Comparison of ENCODE assay signal across 8 mouse cellular contexts in the genomic region with DNA sequence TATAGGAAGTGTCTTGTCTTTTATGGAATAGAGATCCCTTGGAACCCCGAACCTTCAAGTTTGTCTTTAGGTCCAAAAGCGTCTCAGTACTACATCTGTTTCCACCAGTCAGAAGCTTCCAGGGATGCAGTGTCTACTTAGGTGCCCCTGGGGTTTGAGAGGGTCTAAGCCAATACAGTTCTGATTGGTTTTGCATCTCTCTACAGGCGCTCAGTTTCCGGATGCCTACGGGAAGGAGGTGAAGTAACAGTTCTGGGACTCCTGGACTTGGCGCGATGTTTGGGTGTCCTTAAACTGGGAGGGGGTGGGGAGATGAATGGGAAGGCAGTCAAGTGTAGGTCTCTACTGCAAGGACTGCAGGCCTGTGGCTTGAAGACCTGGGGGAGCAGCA. TPM values are rescaled to one million over a fixed set of nuclear protein-coding genes. Genes with fewer than 3 reads are reported as not detected.
A peak's percentile ranks its signal among the peaks of the same experiment; 100 is the strongest.
DNase-seq lines count a peak whose midpoint lies in the region; ATAC-seq and TF ChIP-seq lines count a peak whose summit lies in the region.

No protein-coding gene starts in this region.

- H3K36me3 ChIP-seq in kidney, postnatal 0 days (ENCODE audit: insufficient read depth, low read length), result no peaks in the 10 kb centered on the region
- 0 out of 2 replicates have a peak, but pooled peaks cover 2% of the 10 kb centered on the region for H3K36me3 ChIP-seq in intestine, embryonic 14.5 days (ENCODE audit: control insufficient read depth, insufficient read depth, low read length)
- no peaks in the 10 kb centered on the region; the same call in 1 of the 2 replicates for H3K36me3 ChIP-seq in midbrain, embryonic 11.5 days (ENCODE audit: control insufficient read depth, insufficient read depth, low read length)

- no peak for ATAC-seq in kidney, postnatal 0 days (replicated peaks; ENCODE audit: low FRiP score, low read depth)
- peak; percentile 2; the same call in 1 of the 2 replicates for ATAC-seq in intestine, embryonic 14.5 days (replicated peaks; ENCODE audit: low FRiP score, low TSS enrichment, low read depth)
- ATAC-seq in midbrain, embryonic 11.5 days (ENCODE audit: low FRiP score), result no peak

- TF ChIP-seq CTCF in kidney, postnatal 0 days (IDR thresholded peaks at IDR 0.05; ENCODE audit: low read depth), result no peak

- peak overlapping the region; percentile 59 for H3K4me3 ChIP-seq in kidney, postnatal 0 days (replicated peaks; ENCODE audit: low read depth, low read length)
- H3K4me3 ChIP-seq in intestine, embryonic 14.5 days (ENCODE audit: low read depth, low read length), result peak overlapping the region; percentile 79
- H3K4me3 ChIP-seq in midbrain, embryonic 11.5 days (ENCODE audit: low read depth, low read length), result peak overlapping the region; percentile 62

- peak overlapping the region; percentile 97 for H3K4me2 ChIP-seq in kidney, postnatal 0 days (ENCODE audit: low read length)
- H3K4me2 ChIP-seq in intestine, embryonic 14.5 days (ENCODE audit: low read length), result peak overlapping the region; percentile 68
- peak overlapping the region; percentile 87 for H3K4me2 ChIP-seq in midbrain, embryonic 11.5 days

- DNase-seq in kidney, postnatal 0 days (ENCODE audit: low spot score), result peak; percentile 54
- no peak for DNase-seq in kidney, postnatal 4 days
- DNase-seq in c-Kit-positive CD71-positive TER-119-positive erythroid progenitor cells, embryonic 14.5 days (ENCODE audit: low spot score), result peak; percentile 38
- no peak for DNase-seq in intestine, embryonic 14.5 days (ENCODE audit: low spot score)
- no peak for DNase-seq in midbrain, embryonic 11.5 days (ENCODE audit: low spot score, missing footprints)
- DNase-seq in left cerebral cortex, postnatal 14 days (ENCODE audit: low spot score in 2 of 2), result no peak
- no peak for DNase-seq in urinary bladder, postnatal 4 days (ENCODE audit: low spot score in 2 of 2)
- DNase-seq in right cerebral cortex, postnatal 10 days (ENCODE audit: low spot score in 2 of 2), result no peak

- H3K9me3 ChIP-seq in kidney, postnatal 0 days (replicated peaks; ENCODE audit: low read length), result no peaks in the 10 kb centered on the region
- no peaks in the 10 kb centered on the region for H3K9me3 ChIP-seq in intestine, embryonic 14.5 days (ENCODE audit: control insufficient read depth, low read length)
- no peaks in the 10 kb centered on the region for H3K9me3 ChIP-seq in midbrain, embryonic 11.5 days (ENCODE audit: control insufficient read depth, low read length)

- H3K27ac ChIP-seq in kidney, postnatal 0 days, result peak overlapping the region; percentile 93
- H3K27ac ChIP-seq in intestine, embryonic 14.5 days (ENCODE audit: low read depth), result peak overlapping the region; percentile 83
- peak overlapping the region; percentile 31; the same call in 1 of the 2 replicates for H3K27ac ChIP-seq in midbrain, embryonic 11.5 days (ENCODE audit: low read depth, low read length)

- H3K27me3 ChIP-seq in kidney, postnatal 0 days (ENCODE audit: insufficient read depth, low read length), result no peaks in the 10 kb centered on the region
- no peaks in the 10 kb centered on the region for H3K27me3 ChIP-seq in intestine, embryonic 14.5 days (replicated peaks; ENCODE audit: control insufficient read depth, insufficient read depth, low read length)
- H3K27me3 ChIP-seq in midbrain, embryonic 11.5 days (ENCODE audit: control insufficient read depth, insufficient read depth, low read length), result peaks cover 4% of the 10 kb centered on the region; the same call in 1 of the 2 replicates

- intact Hi-C loops in left cerebral cortex, postnatal 14 days (cut with DNase I), result loop anchor here (5.0 kb wide), 1 partner anchor 81 kb away; the partner anchor contains the start of gene Polr2a

- H3K4me1 ChIP-seq in kidney, postnatal 0 days (replicated peaks; ENCODE audit: insufficient read depth, low read length), result peaks cover 26% of the 10 kb centered on the region
- H3K4me1 ChIP-seq in intestine, embryonic 14.5 days (replicated peaks; ENCODE audit: control insufficient read depth, insufficient read depth, low read length), result peaks cover 29% of the 10 kb centered on the region
- H3K4me1 ChIP-seq in midbrain, embryonic 11.5 days (ENCODE audit: control insufficient read depth, insufficient read depth, low read length), result peaks cover 33% of the 10 kb centered on the region

- WGBS in kidney, postnatal 0 days, result 3% methylated on average over 7 of the region's 7 CpGs
- WGBS in intestine, embryonic 14.5 days, result 1% methylated on average over 7 of the region's 7 CpGs
- 2% methylated on average over 7 of the region's 7 CpGs for WGBS in midbrain, embryonic 11.5 days

- peak overlapping the region; percentile 75 for H3K9ac ChIP-seq in kidney, postnatal 0 days (ENCODE audit: low read depth, low read length)
- peak overlapping the region; percentile 64 for H3K9ac ChIP-seq in intestine, embryonic 14.5 days (ENCODE audit: low read length)
- peak overlapping the region; percentile 56 for H3K9ac ChIP-seq in midbrain, embryonic 11.5 days (ENCODE audit: low read length)

RNA-seq across cellular contexts. Expression of gene Tmem256, which starts 0.4 kb away (rescaled TPM):
- 485 and 528 TPM in 2 replicates for polyA plus RNA-seq in kidney, postnatal 0 days (2015; fragmentation: Nextera tagmentation; extraction: Ambion mirVana)
- 436 and 455 TPM in 2 replicates for polyA plus RNA-seq in intestine, embryonic 14.5 days (2014; fragmentation: Nextera tagmentation; extraction: Ambion mirVana)
- 285 and 287 TPM in 2 replicates for polyA plus RNA-seq in midbrain, embryonic 11.5 days (2014; fragmentation: Nextera tagmentation; extraction: Ambion mirVana)
- 100 to 1,000 TPM; 160 to 167 TPM for total RNA-seq in left cerebral cortex, postnatal 14 days (2021)

RNA-seq across cellular contexts. Expression of gene Nlgn2, which starts 1.1 kb away (rescaled TPM):
- polyA plus RNA-seq in kidney, postnatal 0 days (2015; fragmentation: Nextera tagmentation; extraction: Ambion mirVana), result 4.1 and 4.7 TPM in 2 replicates
- polyA plus RNA-seq in intestine, embryonic 14.5 days (2014; fragmentation: Nextera tagmentation; extraction: Ambion mirVana), result 8.5 TPM in 2 replicates
- polyA plus RNA-seq in midbrain, embryonic 11.5 days (2014; fragmentation: Nextera tagmentation; extraction: Ambion mirVana), result 9.9 and 10.3 TPM in 2 replicates
- 100 to 1,000 TPM; 277 to 281 TPM for total RNA-seq in left cerebral cortex, postnatal 14 days (2021)

RNA-seq across cellular contexts. Expression of gene Plscr3, which starts 7.5 kb away (rescaled TPM):
- polyA plus RNA-seq in kidney, postnatal 0 days (2015; fragmentation: Nextera tagmentation; extraction: Ambion mirVana), result 96.4 and 102 TPM in 2 replicates
- polyA plus RNA-seq in intestine, embryonic 14.5 days (2014; fragmentation: Nextera tagmentation; extraction: Ambion mirVana), result 92.1 and 94.4 TPM in 2 replicates
- 61.7 and 65.3 TPM in 2 replicates for polyA plus RNA-seq in midbrain, embryonic 11.5 days (2014; fragmentation: Nextera tagmentation; extraction: Ambion mirVana)
- total RNA-seq in left cerebral cortex, postnatal 14 days (2021), result 10 to 100 TPM; 19.5 to 22.3 TPM

RNA-seq across cellular contexts. Expression of gene Spem1, which starts 16.7 kb away (rescaled TPM):
- not detected in 2 replicates for polyA plus RNA-seq in kidney, postnatal 0 days (2015; fragmentation: Nextera tagmentation; extraction: Ambion mirVana)
- 0.17 TPM in 1 of 2 replicates, not detected in the other for polyA plus RNA-seq in intestine, embryonic 14.5 days (2014; fragmentation: Nextera tagmentation; extraction: Ambion mirVana)
- 0.12 TPM in 1 of 2 replicates, not detected in the other for polyA plus RNA-seq in midbrain, embryonic 11.5 days (2014; fragmentation: Nextera tagmentation; extraction: Ambion mirVana)
- under 1 TPM in 1 of 2 experiments, not detected in 1; 0.32 TPM for total RNA-seq in left cerebral cortex, postnatal 14 days (2021)

RNA-seq across cellular contexts. Expression of gene Tnk1, which starts 19.8 kb away (rescaled TPM):
- 6.3 and 7.0 TPM in 2 replicates for polyA plus RNA-seq in kidney, postnatal 0 days (2015; fragmentation: Nextera tagmentation; extraction: Ambion mirVana)
- polyA plus RNA-seq in intestine, embryonic 14.5 days (2014; fragmentation: Nextera tagmentation; extraction: Ambion mirVana), result 10.3 and 12.2 TPM in 2 replicates
- polyA plus RNA-seq in midbrain, embryonic 11.5 days (2014; fragmentation: Nextera tagmentation; extraction: Ambion mirVana), result 0.44 and 0.48 TPM in 2 replicates
- total RNA-seq in left cerebral cortex, postnatal 14 days (2021), result not detected

Comparison
In these comparisons a context has a peak if more than half of its experiments do, and no peak if none do; other contexts are left out.
1. DNase-seq: peak in kidney, postnatal 0 days (single experiment) and c-Kit-positive CD71-positive TER-119-positive erythroid progenitor cells, embryonic 14.5 days (single experiment); none in kidney, postnatal 4 days (0 of 2), intestine, embryonic 14.5 days (single experiment), midbrain, embryonic 11.5 days (single experiment), left cerebral cortex, postnatal 14 days (0 of 2), urinary bladder, postnatal 4 days (0 of 2) and right cerebral cortex, postnatal 10 days (0 of 2).
2. H3K27ac ChIP-seq: peak in every context shown above with its lines; median percentile 93 in kidney, postnatal 0 days; 83 in intestine, embryonic 14.5 days; 31 in midbrain, embryonic 11.5 days.
3. Peak in every context shown above with its lines, with median percentiles within 50 percentile points of each other: H3K4me2 ChIP-seq, H3K4me3 ChIP-seq and H3K9ac ChIP-seq.